Mouse (Mus musculus): ENCODE data around the gene Gm2012. TPM values are rescaled to one million over a fixed set of nuclear protein-coding genes. Genes with fewer than 3 reads are reported as not detected.
"Not testable (repeated sequence)": the region's sequence is repeated elsewhere in the genome, so short reads cannot be mapped to it uniquely, and the experiment has no call there.

Gene Gm2012
- not detected in 2 replicates for polyA plus RNA-seq (2015; fragmentation: Nextera tagmentation; extraction: Ambion mirVana)

DNA sequence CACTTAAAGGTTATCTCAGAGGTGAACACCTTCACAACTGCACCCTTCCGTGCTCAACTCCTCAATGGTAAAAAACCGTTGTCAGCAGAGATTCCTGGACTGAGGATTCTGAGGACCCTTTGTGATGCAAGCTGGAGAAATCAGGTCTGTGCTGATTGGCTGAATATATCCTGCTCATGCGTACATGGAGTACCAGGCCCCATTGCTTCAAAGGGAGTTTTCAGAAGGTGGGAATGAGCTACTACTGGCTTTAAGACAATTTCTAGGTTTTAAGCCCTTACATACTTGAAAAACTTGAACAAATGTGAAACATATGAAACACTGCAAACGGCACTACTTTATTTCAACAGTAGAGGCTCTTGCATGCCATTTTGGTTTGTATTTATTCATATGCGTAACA lies at the start of gene Gm2012:
Gene Gm2012, minus strand, starts transcription at position 101 of the 400 bp plus-strand sequence.
- H3K4me2 ChIP-seq (replicated peaks; ENCODE audit: low read depth); H3K4me1 ChIP-seq (replicated peaks; ENCODE audit: control insufficient read depth, insufficient read depth, low read length); ATAC-seq; H3K36me3 ChIP-seq (ENCODE audit: control insufficient read depth, insufficient read depth); H3K27me3 ChIP-seq (replicated peaks; ENCODE audit: control insufficient read depth, insufficient read depth, low read length); H3K9ac ChIP-seq (ENCODE audit: low read depth, low read length); H3K27ac ChIP-seq (ENCODE audit: low read depth, low read length); H3K4me3 ChIP-seq (ENCODE audit: low read depth, low read length); H3K9me3 ChIP-seq (ENCODE audit: control insufficient read depth): not testable (repeated sequence)
- 87% methylated on average over 1 of the region's 5 CpGs for WGBS

DNA sequence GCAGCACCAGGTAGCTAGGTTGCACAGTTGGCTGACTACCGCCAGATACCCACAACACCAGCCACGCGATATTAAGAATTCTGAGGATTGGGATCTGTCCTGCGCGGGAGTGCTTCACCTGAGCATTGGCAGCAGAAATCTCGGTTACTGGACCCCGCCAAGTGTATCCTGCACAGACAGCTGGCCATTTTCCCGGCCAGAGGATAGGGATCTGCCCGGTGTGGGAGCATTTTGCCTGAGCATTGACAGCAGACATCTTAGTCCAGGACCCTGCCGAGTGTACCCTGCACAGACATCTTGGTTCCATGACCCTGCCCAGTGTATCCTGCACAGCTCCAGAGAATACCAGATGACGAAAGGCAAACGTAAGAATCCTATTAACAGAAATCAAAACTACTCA lies 72.0 kb downstream of the Gm2012 start:
- H3K4me3 ChIP-seq (ENCODE audit: low read depth, low read length); H3K36me3 ChIP-seq (ENCODE audit: control insufficient read depth, insufficient read depth); H3K4me2 ChIP-seq (replicated peaks; ENCODE audit: low read depth); H3K9me3 ChIP-seq (ENCODE audit: control insufficient read depth); H3K27me3 ChIP-seq (replicated peaks; ENCODE audit: control insufficient read depth, insufficient read depth, low read length); H3K4me1 ChIP-seq (replicated peaks; ENCODE audit: control insufficient read depth, insufficient read depth, low read length); H3K9ac ChIP-seq (ENCODE audit: low read depth, low read length); H3K27ac ChIP-seq (ENCODE audit: low read depth, low read length); ATAC-seq: not testable (repeated sequence)
- 80% methylated on average over 12 of the region's 12 CpGs for WGBS

Small RNA genes lying within 50 kb of the gene (microRNA-seq; reads per million reads assigned to microRNA genes)
- not detected for gene Gm26302

Other genes with a start within 250 kb of the Gm2012 start
- gene Gm5168, start 180.3 kb downstream of the Gm2012 start, polyA plus RNA-seq (2015; fragmentation: Nextera tagmentation; extraction: Ambion mirVana) = not detected in 2 replicates
- gene Gm2030, start 78.7 kb upstream of the Gm2012 start, polyA plus RNA-seq (2015; fragmentation: Nextera tagmentation; extraction: Ambion mirVana) = not detected in 2 replicates

All from intestine, postnatal 0 days (tissue).